Mouse (Mus musculus): ENCODE results near the gene BC061237.
"Not testable (repeated sequence)": the region's sequence is repeated elsewhere in the genome, so short reads cannot be mapped to it uniquely, and the experiment has no call there.

BC061237 gene

DNA sequence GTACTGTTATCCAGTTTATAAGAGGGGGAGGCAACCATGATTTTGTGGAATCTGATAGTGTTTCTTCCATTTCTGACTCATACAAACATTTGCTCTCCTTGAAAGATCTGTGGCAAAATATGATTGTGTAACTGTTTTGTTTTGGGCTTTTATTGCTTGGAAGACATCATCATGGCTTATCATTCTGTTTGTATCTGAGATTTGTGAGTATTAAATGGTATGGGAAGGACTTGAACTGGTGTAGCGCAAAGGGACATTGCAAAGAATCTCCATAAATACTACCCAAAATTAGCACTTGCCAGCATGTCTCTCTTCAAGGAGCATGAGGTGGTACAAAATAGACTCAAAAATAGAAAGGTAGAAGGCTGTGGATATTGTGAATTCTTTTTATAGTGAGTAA, at the start of gene BC061237:
Gene BC061237 (plus strand): TSS at position 301 of the 400 bp plus-strand sequence.
- in situ Hi-C loops (cut with MboI; ENCODE audit: low pct_unique_long_range_greater_than_20kb in 1 of 2, low sequenced_read_pairs in 2 of 2, unreplicated experiment in 1 of 2) = not testable (repeated sequence)

DNA sequence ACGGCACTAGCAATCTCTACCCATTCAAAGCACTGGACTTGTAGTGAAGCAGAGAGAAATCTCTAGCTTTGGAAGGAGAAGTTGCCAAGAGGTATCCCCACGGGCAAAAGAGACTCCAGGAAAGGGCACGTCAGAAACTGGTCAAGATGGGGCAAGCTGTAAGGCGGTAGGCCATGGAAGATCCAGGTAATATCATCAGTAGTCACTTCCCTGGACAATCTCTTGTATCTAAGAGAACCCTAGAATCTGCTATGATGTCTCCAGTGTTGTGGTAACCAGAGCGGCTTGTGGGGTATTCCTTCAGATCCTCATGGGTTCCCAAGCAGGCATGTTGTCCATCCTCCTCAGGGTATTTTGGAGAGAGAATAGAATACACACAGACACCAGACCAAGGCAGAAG, 25.7 kb downstream of the BC061237 start, which contains the start of gene Gm17093:
Gene Gm17093 (plus strand): TSS at position 301 of the 400 bp plus-strand sequence.
- in situ Hi-C loops (cut with MboI; ENCODE audit: low pct_unique_long_range_greater_than_20kb in 1 of 2, low sequenced_read_pairs in 2 of 2, unreplicated experiment in 1 of 2) = loop anchor here in 1 of 2 experiments (25.0 kb wide), 1 partner anchor 244 kb away; the partner anchor contains the start of gene Gm8267

DNA sequence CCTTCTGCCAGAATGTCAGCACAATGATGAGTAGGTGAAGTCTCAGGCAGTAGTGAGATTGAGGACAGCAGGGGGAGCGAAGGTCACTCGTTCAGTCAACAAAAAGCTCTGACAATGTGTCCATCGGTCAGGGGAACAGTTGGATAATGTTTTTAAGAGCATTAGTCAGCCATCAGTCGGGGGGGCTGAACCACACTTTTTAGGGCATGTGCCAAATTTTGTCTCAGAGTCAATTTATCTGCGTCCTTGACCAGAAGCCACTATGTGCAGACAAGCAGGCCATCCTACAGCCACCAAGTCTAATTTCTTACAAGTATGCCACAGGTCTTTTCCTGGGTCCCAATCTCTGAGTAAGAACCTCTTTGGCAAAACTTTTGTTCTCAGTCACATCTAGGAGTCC, 55.7 kb downstream of the BC061237 start:
- in situ Hi-C loops (cut with MboI; ENCODE audit: low pct_unique_long_range_greater_than_20kb in 1 of 2, low sequenced_read_pairs in 2 of 2, unreplicated experiment in 1 of 2) = not testable (repeated sequence)
